Mouse (Mus musculus): Measurements from ENCODE around the gene Btbd2. TPM values are rescaled to one million over a fixed set of nuclear protein-coding genes. Genes with fewer than 3 reads are reported as not detected.

The Btbd2 gene
- polyA plus RNA-seq, 1 experiment from 2014 or later: 83.7 TPM

Small RNA genes within 50 kb of the gene (microRNA-seq; reads per million reads assigned to microRNA genes)
- gene Mir6912: 0.48 reads per million

Other genes with a start within 250 kb of the Btbd2 start
- gene Tcf3, start 223.4 kb downstream of the Btbd2 start, polyA plus RNA-seq (2014; fragmentation: Nextera tagmentation; extraction: Ambion mirVana): 41.3 and 46.5 TPM in 2 replicates
- 1.5 and 2.3 TPM in 2 replicates for gene Onecut3, start 162.2 kb downstream of the Btbd2 start, polyA plus RNA-seq (2014; fragmentation: Nextera tagmentation; extraction: Ambion mirVana)
- 0.87 and 1.1 TPM in 2 replicates for gene Atp8b3, start 117.9 kb downstream of the Btbd2 start, polyA plus RNA-seq (2014; fragmentation: Nextera tagmentation; extraction: Ambion mirVana)
- 29.0 and 30.8 TPM in 2 replicates for gene Rexo1, start 95.5 kb downstream of the Btbd2 start, polyA plus RNA-seq (2014; fragmentation: Nextera tagmentation; extraction: Ambion mirVana)
- 5.1 and 5.3 TPM in 2 replicates for gene Klf16, start 79.8 kb downstream of the Btbd2 start, polyA plus RNA-seq (2014; fragmentation: Nextera tagmentation; extraction: Ambion mirVana)
- 157 and 174 TPM in 2 replicates for gene Abhd17a, start 66.7 kb downstream of the Btbd2 start, polyA plus RNA-seq (2014; fragmentation: Nextera tagmentation; extraction: Ambion mirVana)
- gene Scamp4, start 54.2 kb downstream of the Btbd2 start, polyA plus RNA-seq (2014; fragmentation: Nextera tagmentation; extraction: Ambion mirVana): 63.1 and 64.5 TPM in 2 replicates
- gene Adat3, start 54.2 kb downstream of the Btbd2 start, polyA plus RNA-seq (2014; fragmentation: Nextera tagmentation; extraction: Ambion mirVana): 5.2 and 5.6 TPM in 2 replicates
- 1.7 and 1.9 TPM in 2 replicates for gene Gm49322, start 51.0 kb downstream of the Btbd2 start, polyA plus RNA-seq (2014; fragmentation: Nextera tagmentation; extraction: Ambion mirVana)
- 65.4 and 76.4 TPM in 2 replicates for gene Csnk1g2, start 34.2 kb downstream of the Btbd2 start, polyA plus RNA-seq (2014; fragmentation: Nextera tagmentation; extraction: Ambion mirVana)
- gene Mknk2, start 21.0 kb upstream of the Btbd2 start, polyA plus RNA-seq (2014; fragmentation: Nextera tagmentation; extraction: Ambion mirVana): 53.8 and 60.2 TPM in 2 replicates
- 45.3 and 47.1 TPM in 2 replicates for gene Mob3a, start 44.9 kb upstream of the Btbd2 start, polyA plus RNA-seq (2014; fragmentation: Nextera tagmentation; extraction: Ambion mirVana)
- gene Izumo4, start 45.1 kb upstream of the Btbd2 start, polyA plus RNA-seq (2014; fragmentation: Nextera tagmentation; extraction: Ambion mirVana): 20.0 and 20.4 TPM in 2 replicates
- gene Ap3d1, start 85.2 kb upstream of the Btbd2 start, polyA plus RNA-seq (2014; fragmentation: Nextera tagmentation; extraction: Ambion mirVana): 112 and 114 TPM in 2 replicates
- 22.4 and 23.8 TPM in 2 replicates for gene Dot1l, start 98.1 kb upstream of the Btbd2 start, polyA plus RNA-seq (2014; fragmentation: Nextera tagmentation; extraction: Ambion mirVana)
- gene Sf3a2, start 141.1 kb upstream of the Btbd2 start, polyA plus RNA-seq (2014; fragmentation: Nextera tagmentation; extraction: Ambion mirVana): 55.6 and 62.9 TPM in 2 replicates
- gene Plekhj1, start 141.6 kb upstream of the Btbd2 start, polyA plus RNA-seq (2014; fragmentation: Nextera tagmentation; extraction: Ambion mirVana): 117 and 123 TPM in 2 replicates
- 0.16 TPM in 1 of 2 replicates, not detected in the other for gene Amh, start 148.2 kb upstream of the Btbd2 start, polyA plus RNA-seq (2014; fragmentation: Nextera tagmentation; extraction: Ambion mirVana)
- gene Jsrp1, start 156.4 kb upstream of the Btbd2 start, polyA plus RNA-seq (2014; fragmentation: Nextera tagmentation; extraction: Ambion mirVana): 0.37 and 0.96 TPM in 2 replicates
- 1,195 and 1,204 TPM in 2 replicates for gene Oaz1, start 169.6 kb upstream of the Btbd2 start, polyA plus RNA-seq (2014; fragmentation: Nextera tagmentation; extraction: Ambion mirVana)
- gene Lingo3, start 187.0 kb upstream of the Btbd2 start, polyA plus RNA-seq (2014; fragmentation: Nextera tagmentation; extraction: Ambion mirVana): 9.9 and 14.3 TPM in 2 replicates
- 241 and 287 TPM in 2 replicates for gene Lsm7, start 198.1 kb upstream of the Btbd2 start, polyA plus RNA-seq (2014; fragmentation: Nextera tagmentation; extraction: Ambion mirVana)
- 69.3 and 70.3 TPM in 2 replicates for gene Sppl2b, start 198.2 kb upstream of the Btbd2 start, polyA plus RNA-seq (2014; fragmentation: Nextera tagmentation; extraction: Ambion mirVana)
- 0.09 and 0.17 TPM in 2 replicates for gene Tmprss9, start 214.8 kb upstream of the Btbd2 start, polyA plus RNA-seq (2014; fragmentation: Nextera tagmentation; extraction: Ambion mirVana)
- 311 and 351 TPM in 2 replicates for gene Timm13, start 243.9 kb upstream of the Btbd2 start, polyA plus RNA-seq (2014; fragmentation: Nextera tagmentation; extraction: Ambion mirVana)